Mouse (Mus musculus) embryonic facial prominence, embryonic 15.5 days (tissue): ENCODE measurements at regions not wholly inside any gene's neighbourhood (a gene's known extent, or its start where the extent isn't known, plus 50 kb on each side); places are given as distances from the start of the nearest gene placed in this dataset.

Experiments used
- ATAC-seq: fragments of 200-750 bp; cut with Nextera tagmentation; 2 replicates; pipeline ENCODE4 v1.8.0; 2017; ENCODE audit warnings: low read depth, moderate TSS enrichment; ENCODE audit not compliant: insufficient number of reproducible peaks, low FRiP score, low TSS enrichment
- H3K27ac ChIP-seq: fragments of 300-500 bp; sonication (generic); replicated peaks from 2 replicates; pipeline ENCODE4 v1.5.1; 2015; ENCODE audit warnings: mild to moderate bottlenecking, inconsistent platforms
- H3K27me3 ChIP-seq: fragments of 300-500 bp; sonication (generic); 2 replicates; pipeline ENCODE4 v1.6.1; 2015; ENCODE audit warnings: inconsistent platforms
- H3K36me3 ChIP-seq: fragments of 300-500 bp; sonication (generic); 2 replicates; pipeline ENCODE4 v1.6.1; 2015; ENCODE audit warnings: mild to moderate bottlenecking, inconsistent platforms
- H3K4me1 ChIP-seq: fragments of 300-500 bp; sonication (generic); 2 replicates; pipeline ENCODE4 v1.6.1; 2015; ENCODE audit warnings: inconsistent platforms
- H3K4me2 ChIP-seq: fragments of 300-500 bp; sonication (generic); replicated peaks from 2 replicates; pipeline ENCODE4 v1.6.1; 2015; ENCODE audit warnings: mild to moderate bottlenecking, inconsistent platforms
- H3K4me3 ChIP-seq: fragments of 300-500 bp; sonication (generic); replicated peaks from 2 replicates; pipeline ENCODE4 v1.5.1; 2015; ENCODE audit warnings: mild to moderate bottlenecking, inconsistent platforms
- H3K9ac ChIP-seq: fragments of 300-500 bp; sonication (generic); 2 replicates; pipeline ENCODE4 v1.6.1; 2015; ENCODE audit warnings: inconsistent platforms
- H3K9me3 ChIP-seq: fragments of 300-500 bp; sonication (generic); replicated peaks from 2 replicates; pipeline ENCODE4 v1.6.1; 2016; ENCODE audit warnings: inconsistent platforms
- WGBS: fragments of 180-500 bp; shearing (Covaris S2); methylation state at CpG from one replicate; pipeline ENCODE4 v1.1.7; 2015; 5-methylcytosine and 5-hydroxymethylcytosine counted together

GRCm38 (mm10) chr13:97824071-97824716 lies 63.8 kb upstream of the Gm10260 start:
- H3K4me3 ChIP-seq = 0 out of 2 replicates have a peak overlapping the region, but pooled peaks have one; percentile 13
- peaks cover 21% of the 10 kb centered on the region for H3K4me1 ChIP-seq
- H3K9me3 ChIP-seq = no peaks in the 10 kb centered on the region
- no peak overlapping the region for H3K27ac ChIP-seq
- no peaks in the 10 kb centered on the region for H3K27me3 ChIP-seq
- ATAC-seq = peak; percentile 81
- H3K36me3 ChIP-seq = no peaks in the 10 kb centered on the region
- WGBS = 43% methylated on average over 20 of the region's 20 CpGs
- H3K9ac ChIP-seq = no peak overlapping the region
- peak overlapping the region; percentile 40 for H3K4me2 ChIP-seq

- Histone ChIP-seq H3K4me2 (no peak overlapping the region), H3K27me3 (no peaks in the 10 kb centered on the region), H3K4me1 (peaks cover 21% of the 10 kb centered on the region), H3K4me3 (no peak overlapping the region), H3K9ac (no peak overlapping the region), H3K27ac (no peak overlapping the region), H3K36me3 (no peaks in the 10 kb centered on the region), H3K9me3 (no peaks in the 10 kb centered on the region)
- ATAC-seq = no peak
- WGBS = 58% methylated on average over 2 of the region's 2 CpGs
Measured at GRCm38 (mm10) chr13:97821630-97822029, 61.2 kb upstream of the Gm10260 start.

GRCm38 (mm10) chr13:97821011-97821410 lies 60.6 kb upstream of the Gm10260 start:
- no peak overlapping the region for H3K4me3 ChIP-seq
- peaks cover 17% of the 10 kb centered on the region for H3K4me1 ChIP-seq
- no peak overlapping the region for H3K4me2 ChIP-seq
- no peak for ATAC-seq
- 75% methylated on average over 3 of the region's 3 CpGs for WGBS
- no peak overlapping the region for H3K27ac ChIP-seq
- H3K27me3 ChIP-seq = no peaks in the 10 kb centered on the region
- no peaks in the 10 kb centered on the region for H3K9me3 ChIP-seq
- no peak overlapping the region for H3K9ac ChIP-seq
- no peaks in the 10 kb centered on the region for H3K36me3 ChIP-seq

GRCm38 (mm10) chr13:97820401-97820800 lies 60.0 kb upstream of the Gm10260 start:
- Histone ChIP-seq H3K4me1 (peaks cover 11% of the 10 kb centered on the region), H3K9ac (no peak overlapping the region), H3K27me3 (no peaks in the 10 kb centered on the region), H3K27ac (no peak overlapping the region), H3K4me2 (no peak overlapping the region), H3K4me3 (no peak overlapping the region), H3K36me3 (no peaks in the 10 kb centered on the region), H3K9me3 (no peaks in the 10 kb centered on the region)
- ATAC-seq = no peak
- 97% methylated on average over 8 of the region's 8 CpGs for WGBS

- no peak overlapping the region for H3K27ac ChIP-seq
- 83% methylated on average over 9 of the region's 9 CpGs for WGBS
- H3K4me1 ChIP-seq = peaks cover under 1% of the 10 kb centered on the region
- H3K4me3 ChIP-seq = no peak overlapping the region
- H3K27me3 ChIP-seq = no peaks in the 10 kb centered on the region
- no peaks in the 10 kb centered on the region for H3K36me3 ChIP-seq
- H3K4me2 ChIP-seq = no peak overlapping the region
- ATAC-seq = no peak
- H3K9me3 ChIP-seq = no peaks in the 10 kb centered on the region
- no peak overlapping the region for H3K9ac ChIP-seq
Measured at GRCm38 (mm10) chr13:97819036-97819435, 58.6 kb upstream of the Gm10260 start.

GRCm38 (mm10) chr13:97816923-97817322 lies 56.5 kb upstream of the Gm10260 start:
- Histone ChIP-seq H3K9ac (no peak overlapping the region), H3K9me3 (no peaks in the 10 kb centered on the region), H3K4me3 (no peak overlapping the region), H3K36me3 (no peaks in the 10 kb centered on the region), H3K27ac (no peak overlapping the region), H3K4me1 (no peaks in the 10 kb centered on the region), H3K27me3 (no peaks in the 10 kb centered on the region), H3K4me2 (no peak overlapping the region)
- WGBS = 66% methylated on average over 3 of the region's 3 CpGs
- no peak for ATAC-seq
